Mouse (Mus musculus) heart, embryonic 13.5 days (tissue): ENCODE measurements around the gene Ctsr. TPM values are rescaled to one million over a fixed set of nuclear protein-coding genes. Genes with fewer than 3 reads are reported as not detected.
"Not testable (repeated sequence)": the region's sequence is repeated elsewhere in the genome, so short reads cannot be mapped to it uniquely, and the experiment has no call there.

Source experiments
- ATAC-seq: fragments of 200-750 bp; cut with Nextera tagmentation; 2 replicates; pipeline ENCODE4 v1.8.0; 2017; ENCODE audit warnings: moderate TSS enrichment; ENCODE audit not compliant: insufficient number of reproducible peaks, low FRiP score, low TSS enrichment; ENCODE audit errors: extremely low read depth
- H3K27ac ChIP-seq: fragments of 300-500 bp; sonication (generic); replicated peaks from 2 replicates; pipeline ENCODE4 v1.5.1; 2015; ENCODE audit warnings: moderate library complexity, mild to moderate bottlenecking, inconsistent platforms
- H3K27me3 ChIP-seq: fragments of 300-500 bp; sonication (generic); replicated peaks from 2 replicates; pipeline ENCODE4 v1.6.1; 2015; ENCODE audit warnings: mild to moderate bottlenecking, inconsistent platforms
- H3K36me3 ChIP-seq: fragments of 300-500 bp; sonication (generic); 2 replicates; pipeline ENCODE4 v1.6.1; 2015; ENCODE audit warnings: mild to moderate bottlenecking, inconsistent platforms
- H3K4me1 ChIP-seq: fragments of 300-500 bp; sonication (generic); 2 replicates; pipeline ENCODE4 v1.6.1; 2015; ENCODE audit warnings: inconsistent platforms
- H3K4me2 ChIP-seq: fragments of 300-500 bp; sonication (generic); 2 replicates; pipeline ENCODE4 v1.6.1; 2015; ENCODE audit warnings: inconsistent platforms, mild to moderate bottlenecking, moderate library complexity
- H3K4me3 ChIP-seq: fragments of 300-500 bp; sonication (generic); 2 replicates; pipeline ENCODE4 v1.5.1; 2015; ENCODE audit warnings: moderate library complexity, mild to moderate bottlenecking, inconsistent platforms
- H3K9ac ChIP-seq: fragments of 300-500 bp; sonication (generic); 2 replicates; pipeline ENCODE4 v1.6.1; 2015; ENCODE audit warnings: inconsistent platforms, mild to moderate bottlenecking, moderate library complexity
- H3K9me3 ChIP-seq: fragments of 300-500 bp; sonication (generic); 2 replicates; pipeline ENCODE4 v1.6.1; 2016; ENCODE audit warnings: inconsistent platforms
- WGBS: fragments of 180-500 bp; shearing (Covaris S2); methylation state at CpG from one replicate; pipeline ENCODE4 v1.1.7; 2015; ENCODE audit warnings: mixed read lengths; 5-methylcytosine and 5-hydroxymethylcytosine counted together
- polyA plus RNA-seq: library from polyadenylated mRNA; unstranded; fragments of >200 nt; fragmentation: Nextera tagmentation; extraction: Ambion mirVana; gene quantifications from 2 replicates; pipeline ENCODE4 v1.2.1, GENCODE M21; 2015

The Ctsr gene
- not detected in 2 replicates for polyA plus RNA-seq

DNA sequence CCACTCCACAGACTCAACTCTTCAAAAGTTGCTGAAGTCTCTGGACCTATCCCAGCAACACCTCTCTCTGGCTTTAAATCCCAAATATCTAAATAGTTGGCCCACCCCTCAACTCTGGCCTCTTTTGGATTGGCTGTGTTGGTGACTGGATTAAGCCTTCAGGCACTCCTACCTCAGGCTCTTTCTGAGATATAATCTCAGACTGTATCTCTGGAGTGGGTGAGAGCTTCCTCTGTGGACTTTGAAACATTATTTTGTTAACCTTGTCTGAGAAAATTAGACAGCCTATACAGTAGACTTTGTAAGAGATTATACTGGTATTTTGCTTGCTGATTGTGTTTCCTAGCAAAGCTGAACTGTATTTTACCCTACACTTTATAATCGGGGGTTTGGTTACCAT is at the start of gene Ctsr:
Gene Ctsr (minus strand): TSS at position 101 of the 400 bp plus-strand sequence.
- H3K9me3 ChIP-seq: peaks cover 33% of the 10 kb centered on the region
- no peaks in the 10 kb centered on the region for H3K27me3 ChIP-seq
- H3K27ac ChIP-seq: no peak within 1 kb of the TSS
- H3K4me3 ChIP-seq: no peak within 1 kb of the TSS
- H3K4me2 ChIP-seq: no peak within 1 kb of the TSS
- 51% methylated on average over 1 of the region's 1 CpGs for WGBS
- no peak for ATAC-seq
- H3K9ac ChIP-seq: no peak within 1 kb of the TSS
- no peaks in the 10 kb centered on the region for H3K4me1 ChIP-seq
- H3K36me3 ChIP-seq: no peaks in the 10 kb centered on the region

DNA sequence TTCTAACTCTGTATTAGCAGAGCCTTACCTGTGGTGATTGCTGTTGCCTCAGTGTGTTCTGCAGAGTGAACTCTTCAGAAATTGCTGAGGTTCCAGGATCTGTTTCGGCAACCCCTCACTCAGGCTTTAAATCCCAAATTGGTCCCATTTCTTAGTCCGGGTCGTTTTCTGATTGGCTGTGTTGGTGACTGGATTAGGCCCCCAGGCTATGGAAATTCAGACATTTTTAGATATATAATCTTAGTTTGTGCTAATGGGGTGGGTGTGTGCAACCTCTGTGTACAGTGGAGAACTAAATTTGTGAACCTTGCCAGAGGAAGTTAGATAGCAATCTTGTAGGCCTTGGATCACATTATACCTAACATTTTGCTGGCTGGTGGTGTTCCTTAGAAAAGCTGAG is 39.3 kb upstream of the Ctsr start, which contains the start of gene Cts6:
Gene Cts6 (minus strand): TSS at position 101 of the 400 bp plus-strand sequence.
- Histone ChIP-seq H3K9ac (no peak within 1 kb of the TSS), H3K27me3 (no peaks in the 10 kb centered on the region), H3K4me3 (no peak within 1 kb of the TSS), H3K36me3 (no peaks in the 10 kb centered on the region), H3K27ac (no peak within 1 kb of the TSS), H3K4me2 (no peak within 1 kb of the TSS), H3K9me3 (peaks cover 5% of the 10 kb centered on the region; the same call in 1 of the 2 replicates), H3K4me1 (no peaks in the 10 kb centered on the region)
- WGBS: 69% methylated on average over 3 of the region's 3 CpGs
- no peak for ATAC-seq

DNA sequence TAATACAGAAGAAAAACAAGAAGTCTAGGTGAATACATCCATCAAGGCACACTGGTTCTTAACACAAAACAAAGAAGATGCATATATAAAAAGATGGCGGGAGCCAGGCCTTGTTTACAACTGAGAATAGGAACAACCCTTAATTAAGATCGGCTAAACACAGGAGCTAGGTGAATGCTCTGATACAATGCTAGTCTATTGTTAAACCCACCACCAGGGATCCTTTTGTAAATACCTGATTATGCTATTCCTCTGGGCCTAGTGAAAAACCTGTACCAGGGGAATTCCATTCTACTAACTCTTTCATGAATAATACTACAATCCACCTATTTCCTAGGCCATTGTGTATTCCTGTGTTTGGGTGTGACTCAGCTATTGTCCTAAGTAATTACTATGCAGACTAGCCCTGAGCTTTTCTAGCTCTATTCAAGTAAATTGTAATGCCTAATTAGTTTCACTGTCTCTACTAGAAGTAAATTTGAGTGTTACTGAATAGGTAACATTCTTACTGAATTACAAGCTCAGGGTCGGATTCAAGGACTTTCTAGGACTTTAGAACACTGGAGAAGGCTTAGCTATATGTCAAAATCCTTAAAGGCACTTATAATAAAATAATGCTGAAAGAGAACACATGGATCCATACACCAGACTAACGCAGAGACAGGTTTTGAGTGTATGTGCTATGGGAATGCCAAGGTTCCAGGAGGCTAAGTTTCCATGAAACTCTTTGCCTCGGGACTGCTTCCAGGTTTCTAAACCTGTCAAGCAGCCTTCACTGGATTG is 21.3 kb upstream of the Ctsr start:
- WGBS: 65% methylated on average over 5 of the region's 5 CpGs

DNA sequence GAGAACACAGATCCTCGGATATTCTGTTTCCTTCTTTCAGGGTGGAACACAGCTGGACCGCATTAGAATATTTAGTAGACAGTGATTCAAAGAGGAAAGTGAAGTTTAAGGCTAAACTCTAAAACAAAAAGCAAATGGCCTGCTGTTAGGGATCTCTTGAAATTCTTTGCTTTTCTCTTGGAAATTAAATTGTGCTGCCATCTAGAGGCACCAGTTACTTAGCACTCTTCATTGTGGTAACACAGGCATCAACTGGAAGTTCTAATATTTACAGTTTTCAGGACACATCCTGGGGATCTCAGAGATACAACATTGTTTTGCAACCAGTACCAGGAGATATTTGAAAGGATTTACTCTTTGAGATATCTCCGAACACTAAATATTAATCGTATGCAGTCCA is 566 bp upstream of the Ctsr start:
- 74% methylated on average over 4 of the region's 4 CpGs for WGBS
- Histone ChIP-seq H3K4me3 (no peak overlapping the region), H3K4me2 (no peak overlapping the region), H3K9me3 (peaks cover 34% of the 10 kb centered on the region), H3K9ac (no peak overlapping the region), H3K4me1 (no peaks in the 10 kb centered on the region), H3K27me3 (no peaks in the 10 kb centered on the region), H3K27ac (no peak overlapping the region), H3K36me3 (no peaks in the 10 kb centered on the region)
- ATAC-seq: no peak

More for the DNA sequence above, 21.3 kb upstream of the Ctsr start:
- H3K36me3 ChIP-seq, H3K27me3 ChIP-seq, H3K4me2 ChIP-seq, H3K4me1 ChIP-seq, H3K4me3 ChIP-seq, H3K9ac ChIP-seq, ATAC-seq, H3K27ac ChIP-seq: not testable (repeated sequence)
- H3K9me3 ChIP-seq: peaks cover 17% of the 10 kb centered on the region

Other genes starting within 250 kb of the Ctsr start
- gene Gm49393, start 228.7 kb downstream of the Ctsr start, polyA plus RNA-seq: not detected in 2 replicates
- 3.9 TPM in 1 of 2 replicates, not detected in the other for gene Gm49391, start 227.7 kb downstream of the Ctsr start, polyA plus RNA-seq
- 86.3 and 102 TPM in 2 replicates for gene Ctla2a, start 227.6 kb downstream of the Ctsr start, polyA plus RNA-seq
- not detected in 2 replicates for gene Tpbpa, start 222.3 kb downstream of the Ctsr start, polyA plus RNA-seq
- gene Ctsj, start 158.3 kb downstream of the Ctsr start, polyA plus RNA-seq: 0.11 and 0.24 TPM in 2 replicates
- gene Ctsq, start 123.6 kb downstream of the Ctsr start, polyA plus RNA-seq: not detected in 2 replicates
- gene Cts6, start 39.2 kb upstream of the Ctsr start, polyA plus RNA-seq: not detected in 2 replicates
- gene Cts8, start 91.1 kb upstream of the Ctsr start, polyA plus RNA-seq: not detected in 2 replicates
- not detected in 2 replicates for gene Gm49398, start 124.6 kb upstream of the Ctsr start, polyA plus RNA-seq
- not detected in 2 replicates for gene Cts7, start 193.9 kb upstream of the Ctsr start, polyA plus RNA-seq